Mouse (Mus musculus) subcutaneous adipose tissue, adult 2 months (tissue): ENCODE results near the gene Phb2. TPM values are rescaled to one million over a fixed set of nuclear protein-coding genes. Genes with fewer than 3 reads are reported as not detected.

Source experiments
- polyA plus RNA-seq: library from polyadenylated mRNA; depleted of rRNA; stranded (reverse); fragments of >200 nt; gene quantifications from 2 replicates; pipeline ENCODE4 v1.2.3, GENCODE M21; 2012; ENCODE audit warnings: low replicate concordance; rRNA removed

Phb2 gene
- 146 and 173 TPM in 2 replicates for polyA plus RNA-seq

DNA sequence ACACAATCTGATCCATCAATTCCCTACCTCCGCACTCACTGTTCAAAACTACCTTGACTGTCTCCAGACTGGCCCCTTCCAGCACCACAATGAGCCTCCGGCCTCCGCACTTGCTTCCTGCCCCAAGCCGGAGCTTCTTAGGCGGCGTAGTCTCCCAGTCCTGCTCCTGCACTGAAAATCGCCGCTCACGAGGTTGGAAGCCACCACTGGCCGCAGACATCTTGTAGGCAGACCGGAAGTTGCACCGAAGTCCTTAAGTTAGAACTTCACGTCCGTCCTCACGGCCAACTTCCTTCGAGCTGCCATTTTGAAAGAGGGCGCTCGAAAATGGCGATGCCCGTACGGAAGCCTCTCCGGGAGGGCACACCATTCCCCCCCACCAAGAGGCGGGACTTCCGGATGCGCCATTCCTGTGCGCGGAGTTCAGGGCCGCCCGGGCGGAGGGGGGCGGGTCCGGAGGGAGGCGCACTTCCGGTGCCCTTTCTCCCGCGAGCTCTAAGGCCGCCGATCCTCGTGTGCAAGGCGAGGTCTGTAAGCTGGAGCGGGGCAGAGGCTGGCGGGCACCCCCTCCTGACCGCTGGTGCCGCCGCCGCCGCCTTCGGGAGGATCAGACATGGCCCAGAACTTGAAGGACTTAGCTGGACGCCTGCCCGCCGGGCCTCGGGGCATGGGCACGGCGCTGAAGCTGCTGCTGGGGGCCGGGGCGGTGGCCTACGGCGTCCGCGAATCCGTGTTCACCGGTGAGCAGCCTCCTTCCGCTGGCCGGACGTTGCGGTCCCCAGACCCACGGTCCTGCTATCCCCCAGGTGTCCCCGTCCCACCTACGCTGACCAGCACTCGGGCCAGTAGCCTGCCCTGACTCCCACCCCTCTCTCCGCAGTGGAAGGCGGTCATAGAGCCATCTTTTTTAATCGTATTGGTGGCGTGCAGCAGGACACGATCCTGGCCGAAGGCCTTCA is at the start of gene Phb2, which contains the start of gene Emg1:
Gene Phb2, plus strand, starts transcription at position 513 of the 959 bp plus-strand sequence.
Gene Emg1, minus strand, starts transcription at position 355 of the 959 bp plus-strand sequence.

DNA sequence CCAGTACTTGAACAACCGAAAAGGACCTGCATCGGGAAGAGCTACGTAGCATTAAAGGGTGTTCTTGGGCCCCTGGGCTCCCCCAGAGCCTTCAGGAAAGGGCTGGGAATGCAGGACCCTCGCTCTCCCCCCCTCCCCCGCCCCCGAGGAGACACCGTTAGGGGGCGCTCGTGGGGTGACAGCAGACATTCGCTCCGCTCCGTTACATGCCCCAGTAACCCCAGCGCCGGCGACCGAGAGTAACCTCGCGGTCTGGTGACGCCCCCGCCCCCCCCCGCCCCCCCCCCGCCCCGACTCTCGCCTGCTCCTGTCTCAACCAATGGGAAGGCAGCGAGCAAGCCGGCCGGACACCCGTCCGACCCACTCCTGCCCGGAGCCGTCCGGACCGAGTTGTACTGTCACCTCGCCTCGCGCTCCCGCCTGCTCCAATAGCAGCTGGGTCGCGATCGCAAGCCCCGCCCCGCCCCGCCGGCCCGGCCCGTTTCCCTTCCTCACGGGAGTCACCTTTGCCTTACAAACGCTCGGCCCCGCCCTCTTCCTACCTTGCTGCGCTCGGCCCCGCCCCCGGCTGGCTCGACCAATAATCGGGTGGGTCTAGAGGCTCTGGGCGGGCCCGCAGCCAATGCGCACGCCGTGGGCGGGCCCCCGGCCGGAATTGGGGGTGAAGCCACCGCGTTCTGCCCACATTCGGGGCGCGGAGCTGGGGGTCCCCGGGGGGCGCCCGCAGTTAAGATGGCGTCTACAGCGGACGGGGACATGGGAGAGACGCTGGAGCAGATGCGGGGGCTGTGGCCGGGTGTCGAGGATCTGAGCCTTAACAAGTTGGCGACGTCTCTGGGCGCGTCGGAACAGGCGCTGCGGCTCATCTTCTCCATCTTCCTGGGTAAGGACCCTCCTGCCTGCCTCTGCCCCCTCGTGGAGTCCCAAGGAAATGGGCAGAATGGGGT is 49.4 kb upstream of the Phb2 start, which contains the start of gene Lpcat3:
Gene Lpcat3, plus strand, starts transcription at position 551 of the 947 bp plus-strand sequence.

DNA sequence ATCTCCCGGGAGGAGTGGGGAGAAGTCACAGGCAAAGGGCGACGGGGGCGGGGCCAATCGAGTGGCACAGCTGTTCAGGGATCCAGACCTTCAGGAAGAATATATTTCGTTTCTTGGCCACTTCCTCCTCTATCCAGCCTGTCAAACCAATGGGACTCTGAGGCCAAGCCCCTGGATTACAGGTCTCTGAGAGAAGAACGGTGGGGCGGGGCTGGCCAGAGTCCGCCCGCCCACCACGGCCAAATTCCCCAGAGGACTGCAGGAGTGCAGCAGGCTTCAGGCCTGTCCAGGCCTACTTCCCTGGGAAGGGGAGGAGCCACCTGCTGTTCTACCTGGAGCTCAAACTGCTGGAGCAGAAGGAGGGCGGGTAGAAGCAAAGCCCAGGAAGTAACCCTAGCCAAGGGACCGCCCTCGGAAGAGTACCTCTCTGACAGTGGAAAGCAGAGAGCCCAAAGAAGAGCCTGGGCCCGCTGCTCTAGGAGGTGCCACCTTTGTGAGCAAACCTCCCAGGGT is 26.4 kb downstream of the Phb2 start, which contains the start of gene Ptpn6:
Gene Ptpn6, minus strand, starts transcription at position 204 of the 513 bp plus-strand sequence.

DNA sequence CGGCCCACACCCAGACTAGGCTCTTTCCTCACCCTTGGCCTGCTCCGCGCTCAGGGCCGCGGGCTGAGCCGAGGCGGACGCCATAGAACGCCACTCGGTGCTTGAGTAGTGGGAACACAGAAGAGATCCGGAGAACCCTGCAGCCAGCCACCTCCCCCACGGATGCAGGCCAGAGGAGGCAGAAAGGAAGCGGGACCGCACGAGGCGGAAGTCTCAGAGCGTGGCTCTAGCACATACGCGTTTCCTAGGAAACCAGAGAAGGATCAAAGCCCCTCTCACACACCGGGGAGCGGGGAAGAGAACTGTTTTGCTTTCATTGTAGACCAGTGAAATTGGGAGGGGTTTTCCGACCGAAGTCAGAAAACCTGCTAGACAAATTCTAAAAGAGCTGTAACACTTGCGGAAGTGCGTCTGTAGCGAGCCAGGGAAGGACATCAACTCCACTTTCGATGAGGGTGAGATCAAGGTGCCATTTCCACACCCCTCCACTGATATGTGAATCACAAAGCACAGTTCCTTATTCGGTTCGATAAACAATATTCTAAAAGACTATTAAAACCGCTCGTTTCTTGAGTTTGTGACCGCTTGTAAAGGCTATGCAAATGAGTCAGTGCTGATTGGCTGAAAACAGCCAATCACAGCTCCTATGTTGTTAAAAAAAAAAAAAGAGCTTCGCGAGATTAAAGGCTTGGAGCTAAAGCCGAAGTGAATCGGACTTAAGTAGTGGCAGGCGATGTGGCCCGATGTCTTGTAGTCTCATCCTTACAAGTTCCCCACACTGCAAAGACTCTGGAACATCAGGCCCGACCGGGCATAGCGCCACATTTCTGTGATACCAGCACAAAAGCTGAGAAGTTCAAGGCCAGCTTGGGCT is 29.0 kb downstream of the Phb2 start, which contains the start of gene Grcc10:
Gene Grcc10, minus strand, starts transcription at position 487 of the 874 bp plus-strand sequence.

DNA sequence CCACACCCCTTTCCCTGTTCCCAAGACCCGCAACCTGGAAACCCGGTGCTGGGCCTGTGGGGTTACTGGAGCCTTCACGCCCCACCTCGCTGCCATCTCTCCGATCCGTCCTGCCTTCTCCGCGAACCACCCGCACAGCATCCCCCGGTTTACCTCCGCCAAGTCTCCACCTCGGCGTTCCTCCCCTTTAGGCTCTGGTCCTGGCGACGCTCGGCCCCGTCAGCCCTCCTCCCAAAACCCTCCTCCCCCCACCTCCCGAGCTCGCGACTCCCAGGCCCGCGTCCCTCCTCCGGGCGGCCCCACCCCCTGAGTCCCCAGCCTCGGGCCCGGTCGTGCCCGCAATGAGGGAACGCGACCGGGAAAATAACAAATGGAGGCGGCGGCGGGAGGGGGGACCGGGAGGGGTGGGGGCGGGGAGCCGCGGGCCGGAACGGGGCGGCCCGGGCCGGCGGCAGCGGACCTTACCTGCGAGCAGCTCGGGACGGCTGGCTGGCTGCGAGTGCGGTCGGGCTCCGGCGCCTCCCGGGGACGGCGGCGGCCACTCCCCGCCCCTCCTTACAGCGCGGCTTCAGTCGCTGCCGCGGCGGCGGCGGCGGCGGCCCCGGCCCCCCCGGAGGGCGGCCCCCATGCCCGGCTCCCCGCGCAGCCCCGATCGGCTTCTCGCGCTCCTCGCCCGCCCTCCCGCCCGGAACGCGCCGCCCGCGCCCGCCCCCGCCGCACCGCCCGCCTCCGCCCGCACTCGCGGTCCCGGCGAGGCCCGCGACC is 43.9 kb downstream of the Phb2 start, which contains the start of the genes Gm45234 and Atn1:
Gene Gm45234, minus strand, starts transcription at position 191 of the 765 bp plus-strand sequence.
Gene Atn1, minus strand, starts transcription at position 694 of the 765 bp plus-strand sequence.

Other genes starting within 250 kb of the Phb2 start
- gene Clstn3, start 247.5 kb upstream of the Phb2 start, polyA plus RNA-seq = 32.5 and 77.8 TPM in 2 replicates
- gene C1rl, start 219.2 kb upstream of the Phb2 start, polyA plus RNA-seq = 8.3 and 15.0 TPM in 2 replicates
- gene C1ra, start 199.9 kb upstream of the Phb2 start, polyA plus RNA-seq = 63.7 and 105 TPM in 2 replicates
- gene C1s1, start 170.0 kb upstream of the Phb2 start, polyA plus RNA-seq = 250 and 335 TPM in 2 replicates
- gene C1rb, start 142.0 kb upstream of the Phb2 start, polyA plus RNA-seq = 0.17 and 0.24 TPM in 2 replicates
- 0.20 and 0.77 TPM in 2 replicates for gene C1s2, start 76.3 kb upstream of the Phb2 start, polyA plus RNA-seq
- 165 and 205 TPM in 2 replicates for gene Lpcat3, start 49.3 kb upstream of the Phb2 start, polyA plus RNA-seq
- 43.9 and 76.9 TPM in 2 replicates for gene Emg1, start 158 bp upstream of the Phb2 start, polyA plus RNA-seq
- gene Ptpn6, start 26.4 kb downstream of the Phb2 start, polyA plus RNA-seq = 11.4 and 26.9 TPM in 2 replicates
- gene Grcc10, start 29.0 kb downstream of the Phb2 start, polyA plus RNA-seq = 190 and 330 TPM in 2 replicates
- not detected in 2 replicates for gene Gm45234, start 43.7 kb downstream of the Phb2 start, polyA plus RNA-seq
- gene Atn1, start 44.2 kb downstream of the Phb2 start, polyA plus RNA-seq = 35.1 and 76.7 TPM in 2 replicates
- gene Eno2, start 57.3 kb downstream of the Phb2 start, polyA plus RNA-seq = 7.9 and 22.7 TPM in 2 replicates
- 1.9 and 2.1 TPM in 2 replicates for gene Lrrc23, start 67.4 kb downstream of the Phb2 start, polyA plus RNA-seq
- 20.3 and 27.3 TPM in 2 replicates for gene Spsb2, start 96.3 kb downstream of the Phb2 start, polyA plus RNA-seq
- 546 and 1,076 TPM in 2 replicates for gene Tpi1, start 102.0 kb downstream of the Phb2 start, polyA plus RNA-seq
- gene Usp5, start 117.1 kb downstream of the Phb2 start, polyA plus RNA-seq = 112 and 133 TPM in 2 replicates
- 5.8 and 31.7 TPM in 2 replicates for gene Cdca3, start 117.2 kb downstream of the Phb2 start, polyA plus RNA-seq
- 0.47 and 1.4 TPM in 2 replicates for gene Gnb3, start 127.9 kb downstream of the Phb2 start, polyA plus RNA-seq
- gene P3h3, start 145.4 kb downstream of the Phb2 start, polyA plus RNA-seq = 23.0 and 97.5 TPM in 2 replicates
- gene Gpr162, start 151.6 kb downstream of the Phb2 start, polyA plus RNA-seq = 0.24 and 3.3 TPM in 2 replicates
- gene Cd4, start 175.9 kb downstream of the Phb2 start, polyA plus RNA-seq = 0.79 and 2.4 TPM in 2 replicates
- 5.0 and 6.7 TPM in 2 replicates for gene Lag3, start 199.4 kb downstream of the Phb2 start, polyA plus RNA-seq
- gene Ptms, start 207.8 kb downstream of the Phb2 start, polyA plus RNA-seq = 1,311 and 1,715 TPM in 2 replicates
- 398 and 422 TPM in 2 replicates for gene Mlf2, start 219.1 kb downstream of the Phb2 start, polyA plus RNA-seq